Mouse (Mus musculus): ENCODE data around the gene Zc3h14.

- TF ChIP-seq EP300 (IDR thresholded peaks at IDR 0.05; ENCODE audit: low read depth) = no peak
- no peak for TF ChIP-seq CTCF (IDR thresholded peaks at IDR 0.05; ENCODE audit: low read depth)
These were observed 86.3 kb downstream of the Zc3h14 start for GRCm38 (mm10) chr12:98832929-98833598.
